In the genomic region with DNA sequence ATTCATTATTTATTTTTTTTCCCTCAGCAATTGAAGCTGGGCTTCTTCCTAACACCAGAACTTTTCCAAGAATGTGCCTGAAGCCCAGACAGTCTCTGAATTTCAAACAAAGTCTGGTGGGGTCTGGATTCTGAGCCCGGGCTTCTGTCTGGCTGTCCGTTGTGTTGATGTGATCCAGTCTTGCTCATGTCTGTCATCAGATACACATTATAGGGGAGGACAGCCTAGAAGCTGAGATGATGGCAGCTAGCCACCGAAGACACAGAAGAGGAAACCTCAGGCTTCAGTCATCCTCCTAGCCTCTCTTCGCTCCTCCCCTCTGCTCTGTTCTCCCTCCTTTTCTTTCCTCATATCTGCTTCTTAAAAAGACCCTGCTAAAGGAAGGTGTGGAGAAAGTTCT, we compare ENCODE assay signal across 14 mouse cellular contexts.
"Had no signal": no experiment of that assay in that cellular context is flagged by ENCODE, and none has a peak within 500 bp of the region (broad histone marks: within the 10 kb centered on the region; RNA-seq: fewer than 3 reads in every experiment).

No protein-coding gene starts in this region.

- H3K9me3 ChIP-seq: liver, embryonic 13.5 days; midbrain, embryonic 12.5 days; neural tube, embryonic 13.5 days had no signal

- H3K4me3 ChIP-seq: left cerebral cortex, adult 2 months; liver, embryonic 13.5 days; midbrain, embryonic 12.5 days; myocyte; neural tube, embryonic 13.5 days had no signal

- H3K27me3 ChIP-seq: liver, embryonic 13.5 days; midbrain, embryonic 12.5 days; neural tube, embryonic 13.5 days had no signal

- H3K36me3 ChIP-seq: liver, embryonic 13.5 days; midbrain, embryonic 12.5 days; neural tube, embryonic 13.5 days had no signal

- DNase-seq: kidney, adult 18-20 months; kidney, adult 9 months; kidney, postnatal 14 days; layer of hippocampus, postnatal 36 days; liver, embryonic 13.5 days; thymus, postnatal 25 days had no signal

- H3K4me2 ChIP-seq: liver, embryonic 13.5 days; midbrain, embryonic 12.5 days; neural tube, embryonic 13.5 days had no signal

- H3K9ac ChIP-seq: liver, embryonic 13.5 days; midbrain, embryonic 12.5 days; neural tube, embryonic 13.5 days had no signal

- H3K4me1 ChIP-seq: liver, embryonic 13.5 days; midbrain, embryonic 12.5 days; neural tube, embryonic 13.5 days had no signal

- ATAC-seq: inflammation-experienced regulatory T-cells, adult 6 months; intestine, embryonic 16.5 days; midbrain, embryonic 16.5 days had no signal

- H3K27ac ChIP-seq: left cerebral cortex, adult 2 months; liver, embryonic 13.5 days; macrophage; midbrain, embryonic 12.5 days; neural tube, embryonic 13.5 days had no signal
